Mouse (Mus musculus): ENCODE measurements around the gene Kif21b.

GRCm38 (mm10) chr1:136151371-136151770 is 20.2 kb downstream of the Kif21b start:
- TF ChIP-seq POLR2A (IDR thresholded peaks at IDR 0.05; ENCODE audit: insufficient read depth, low read depth, low read length) (no peak), CTCF (IDR thresholded peaks at IDR 0.05) (no peak), EP300 (IDR thresholded peaks at IDR 0.05; ENCODE audit: insufficient read depth, low read depth, low read length) (no peak)

All from heart, adult 2 months (tissue).